20 mouse cellular contexts compared by ENCODE assay signal in the genomic region with DNA sequence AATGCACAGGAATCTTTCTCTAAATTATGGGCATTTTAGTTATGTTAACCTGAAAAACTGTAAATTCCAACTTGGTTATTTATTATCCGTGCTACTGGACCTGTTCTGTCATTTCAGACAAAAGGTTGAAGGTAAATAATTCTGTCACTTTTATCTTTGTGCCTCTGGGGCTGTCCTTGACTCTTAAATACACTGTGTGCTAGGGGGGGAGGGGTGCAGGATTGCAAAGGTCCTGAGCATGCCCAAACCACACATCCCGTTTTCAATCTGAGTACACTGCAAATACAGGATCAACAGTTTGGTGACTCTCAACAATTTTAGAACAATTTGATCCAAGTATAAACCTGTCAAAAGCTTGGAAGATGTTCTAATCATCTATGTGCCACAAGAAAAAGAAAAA.
A peak's percentile ranks its signal among the peaks of the same experiment; 100 is the strongest.
DNase-seq lines count a peak whose midpoint lies in the region; ATAC-seq and TF ChIP-seq lines count a peak whose summit lies in the region.
"Had no signal": no experiment of that assay in that cellular context is flagged by ENCODE, and none has a peak within 500 bp of the region (broad histone marks: within the 10 kb centered on the region; RNA-seq: fewer than 3 reads in every experiment).

No protein-coding gene starts in this region.

- no peak for TF ChIP-seq POLR2A in liver, adult 2 months (IDR thresholded peaks at IDR 0.05; ENCODE audit: extremely low read depth, insufficient read depth, low read length)

- ATAC-seq in liver, embryonic 12.5 days, result no peak
- ATAC-seq: hindbrain, postnatal 0 days; lung, postnatal 0 days had no signal

- H3K4me1 ChIP-seq in liver, adult 2 months (ENCODE audit: control insufficient read depth, insufficient read depth, low read length), result no peaks in the 10 kb centered on the region
- 0 out of 2 replicates have a peak, but pooled peaks cover 6% of the 10 kb centered on the region for H3K4me1 ChIP-seq in liver, embryonic 12.5 days
- peaks cover 50% of the 10 kb centered on the region for H3K4me1 ChIP-seq in forebrain, embryonic 10.5 days

- H3K9me3 ChIP-seq in liver, embryonic 12.5 days (replicated peaks), result no peaks in the 10 kb centered on the region
- H3K9me3 ChIP-seq in forebrain, embryonic 10.5 days, result peaks cover 3% of the 10 kb centered on the region; the same call in 1 of the 2 replicates
- H3K9me3 ChIP-seq: heart, embryonic 12.5 days; hindbrain, embryonic 10.5 days; limb, embryonic 15.5 days had no signal

- no peaks in the 10 kb centered on the region for H3K79me2 ChIP-seq in liver, adult 2 months (ENCODE audit: control insufficient read depth, insufficient read depth, low read length)

- intact Hi-C loops in heart, postnatal 14 days (cut with DNase I), result loop anchor here (5.0 to 10.0 kb wide), 2 partner anchors 420 to 598 kb away; partner anchors contain the start of gene Qk

- H3K9ac ChIP-seq in liver, adult 2 months (ENCODE audit: low read depth, low read length), result no peak overlapping the region
- no peak overlapping the region for H3K9ac ChIP-seq in liver, embryonic 12.5 days
- H3K9ac ChIP-seq: heart, embryonic 12.5 days; limb, embryonic 15.5 days had no signal

- H3K27me3 ChIP-seq in liver, adult 2 months (ENCODE audit: control insufficient read depth, insufficient read depth, low read length), result no peaks in the 10 kb centered on the region
- no peaks in the 10 kb centered on the region for H3K27me3 ChIP-seq in liver, embryonic 12.5 days (replicated peaks)
- peaks cover 5% of the 10 kb centered on the region; the same call in 1 of the 2 replicates for H3K27me3 ChIP-seq in forebrain, embryonic 10.5 days (ENCODE audit: poor library complexity, severe bottlenecking)
- H3K27me3 ChIP-seq: heart, embryonic 12.5 days; limb, embryonic 15.5 days had no signal

- H3K27ac ChIP-seq in liver, adult 2 months (replicated peaks; ENCODE audit: insufficient read depth, low read depth, low read length), result no peak overlapping the region
- H3K27ac ChIP-seq in liver, embryonic 12.5 days, result no peak overlapping the region
- no peak overlapping the region for H3K27ac ChIP-seq in forebrain, embryonic 10.5 days
- H3K27ac ChIP-seq: hindbrain, postnatal 0 days; layer of hippocampus, adult 2 months had no signal

- DNase-seq in heart, adult 11 months, result peak; percentile 69
- no peak for DNase-seq in heart, postnatal 14 days
- DNase-seq in liver, adult 2 months (ENCODE audit: extremely low read depth, low read depth, low spot score), result peak; percentile 27
- peak; percentile 43 to 85 for DNase-seq in adrenal gland, postnatal 36 days
- DNase-seq in forebrain, embryonic 10.5 days (ENCODE audit: extremely low spot score, low spot score), result no peak
- DNase-seq in frontal cortex, postnatal 14 days (ENCODE audit: low spot score in 2 of 2), result no peak
- DNase-seq: cerebellum, adult 18-20 months; gastrocnemius, postnatal 14 days; kidney, adult 8-10 months; kidney, postnatal 14 days; retina, postnatal 1 day; thymus, postnatal 4 days had no signal

- no peak overlapping the region for H3K4me2 ChIP-seq in liver, embryonic 12.5 days
- H3K4me2 ChIP-seq: heart, embryonic 12.5 days; limb, embryonic 15.5 days; midbrain, embryonic 11.5 days had no signal

- TF ChIP-seq CTCF in liver, adult 2 months (IDR thresholded peaks at IDR 0.05; ENCODE audit: low read depth, low read length), result no peak

- no peaks in the 10 kb centered on the region for H3K36me3 ChIP-seq in liver, adult 2 months (ENCODE audit: control insufficient read depth, insufficient read depth, low read length)
- H3K36me3 ChIP-seq in liver, embryonic 12.5 days, result no peaks in the 10 kb centered on the region
- no peaks in the 10 kb centered on the region for H3K36me3 ChIP-seq in forebrain, embryonic 10.5 days (replicated peaks)
- H3K36me3 ChIP-seq: heart, embryonic 12.5 days; hindbrain, embryonic 10.5 days; limb, embryonic 15.5 days had no signal

- no peak overlapping the region for H3K4me3 ChIP-seq in liver, adult 2 months (ENCODE audit: insufficient read depth, low read depth, low read length)
- H3K4me3 ChIP-seq in liver, embryonic 12.5 days, result no peak overlapping the region
- no peak overlapping the region for H3K4me3 ChIP-seq in forebrain, embryonic 10.5 days
- H3K4me3 ChIP-seq: heart, embryonic 12.5 days; hindbrain, embryonic 10.5 days; layer of hippocampus, adult 2 months; limb, embryonic 15.5 days had no signal

- 11% methylated on average over 2 of the region's 2 CpGs for WGBS in liver, adult 2 months
- 31% methylated on average over 2 of the region's 2 CpGs for WGBS in liver, embryonic 12.5 days (ENCODE audit: insufficient replicate concordance)
- WGBS in forebrain, embryonic 10.5 days, result 76% methylated on average over 2 of the region's 2 CpGs

Comparison
In these comparisons a context has a peak if more than half of its experiments do, and no peak if none do; other contexts are left out.
1. DNase-seq: peak in heart, adult 11 months (single experiment), liver, adult 2 months (single experiment) and adrenal gland, postnatal 36 days (2 of 2); none in heart, postnatal 14 days (0 of 2), forebrain, embryonic 10.5 days (single experiment) and frontal cortex, postnatal 14 days (0 of 2).